Mouse (Mus musculus) yolk sac, embryonic 10.5 days (tissue): ENCODE results near the gene Slc7a15.

Experiments used
- DNase-seq: peaks from one replicate; pipeline ENCODE4 v3.0.0-alpha.2; 2017; ENCODE audit warnings: low spot score

Slc7a15 gene

DNA sequence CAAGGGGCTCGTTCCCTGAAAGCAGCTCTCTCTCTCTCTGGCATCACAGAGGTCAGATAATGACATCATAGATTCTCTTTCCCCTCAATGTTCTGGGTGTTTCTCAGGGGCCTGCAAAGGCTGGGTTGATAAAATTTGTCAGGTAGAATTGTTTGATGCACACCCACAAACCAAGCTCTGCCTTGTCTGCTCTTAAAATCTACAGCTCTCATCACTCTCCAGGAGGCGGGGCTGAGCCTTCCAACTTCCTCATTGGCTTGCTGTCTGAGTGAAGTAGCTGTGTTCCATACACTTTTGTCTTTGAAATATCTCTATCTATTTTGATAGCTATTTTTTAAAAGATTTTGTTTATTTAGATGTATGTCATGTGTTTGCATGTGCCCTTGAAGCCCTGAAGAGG is 116.7 kb downstream of the Slc7a15 start:
- DNase-seq = no peak
